In the genomic region with DNA sequence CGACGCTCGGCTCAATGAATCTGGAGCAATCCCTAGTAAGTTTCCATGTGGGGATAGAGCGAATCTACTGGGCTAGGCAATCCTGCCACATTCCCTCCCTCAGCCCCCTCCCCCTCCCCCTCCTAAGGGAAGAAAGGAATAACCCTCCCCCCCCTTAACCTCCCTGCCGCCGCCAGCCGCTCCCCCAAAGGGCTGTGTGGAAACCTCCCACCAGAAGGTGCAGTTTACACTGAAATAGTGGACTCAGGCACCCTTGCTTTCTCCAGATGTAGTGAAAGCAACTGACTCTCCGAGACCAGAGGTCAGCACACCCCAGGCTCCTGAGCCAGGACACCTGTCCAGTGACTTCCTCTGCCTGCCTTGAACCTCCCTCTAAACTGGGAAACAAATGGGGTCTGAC, we compare ENCODE assay signal across 8 mouse cellular contexts. TPM values are rescaled to one million over a fixed set of nuclear protein-coding genes. Genes with fewer than 3 reads are reported as not detected.
DNase-seq lines count a peak whose midpoint lies in the region; ATAC-seq and TF ChIP-seq lines count a peak whose summit lies in the region.

No protein-coding gene starts in this region.

- peak; percentile 68 for DNase-seq in kidney, postnatal 0 days (ENCODE audit: low spot score)
- DNase-seq in kidney, adult 18-20 months = no peak
- peak; percentile 75 for DNase-seq in embryonic facial prominence, embryonic 10.5 days (ENCODE audit: low spot score)
- DNase-seq in frontal cortex, postnatal 25 days (ENCODE audit: low spot score in 2 of 2) = no peak
- no peak for DNase-seq in adrenal gland, postnatal 4 days (ENCODE audit: low spot score in 2 of 2)
- DNase-seq in spleen, postnatal 4 days (ENCODE audit: low spot score in 2 of 2) = no peak

- WGBS in kidney, postnatal 0 days = 18% methylated on average over 8 of the region's 8 CpGs
- WGBS in embryonic facial prominence, embryonic 10.5 days = 1% methylated on average over 8 of the region's 8 CpGs
- 16% methylated on average over 8 of the region's 8 CpGs for WGBS in intestine, embryonic 15.5 days
- WGBS in neural tube, embryonic 13.5 days = 3% methylated on average over 8 of the region's 8 CpGs

- H3K9me3 ChIP-seq in kidney, postnatal 0 days (replicated peaks; ENCODE audit: low read length) = no peaks in the 10 kb centered on the region
- H3K9me3 ChIP-seq in embryonic facial prominence, embryonic 10.5 days = no peaks in the 10 kb centered on the region
- H3K9me3 ChIP-seq in intestine, embryonic 15.5 days = no peaks in the 10 kb centered on the region
- no peaks in the 10 kb centered on the region for H3K9me3 ChIP-seq in neural tube, embryonic 13.5 days

- no peaks in the 10 kb centered on the region for H3K27me3 ChIP-seq in kidney, postnatal 0 days (ENCODE audit: insufficient read depth, low read length)
- no peaks in the 10 kb centered on the region for H3K27me3 ChIP-seq in embryonic facial prominence, embryonic 10.5 days (replicated peaks; ENCODE audit: low read depth, poor library complexity, severe bottlenecking)
- H3K27me3 ChIP-seq in intestine, embryonic 15.5 days (replicated peaks) = no peaks in the 10 kb centered on the region
- no peaks in the 10 kb centered on the region for H3K27me3 ChIP-seq in neural tube, embryonic 13.5 days

- 0 out of 2 replicates have a peak overlapping the region, but pooled peaks have one; percentile 27 for H3K9ac ChIP-seq in kidney, postnatal 0 days (ENCODE audit: low read depth, low read length)
- no peak overlapping the region for H3K9ac ChIP-seq in intestine, embryonic 15.5 days
- H3K9ac ChIP-seq in neural tube, embryonic 13.5 days = no peak overlapping the region

- H3K27ac ChIP-seq in kidney, postnatal 0 days = peak overlapping the region; percentile 72
- peak overlapping the region; percentile 87 for H3K27ac ChIP-seq in embryonic facial prominence, embryonic 10.5 days (replicated peaks)
- peak overlapping the region; percentile 62 for H3K27ac ChIP-seq in intestine, embryonic 15.5 days
- no peak overlapping the region; the same call in 1 of the 2 replicates for H3K27ac ChIP-seq in neural tube, embryonic 13.5 days (replicated peaks)

- no peak for ATAC-seq in kidney, postnatal 0 days (replicated peaks; ENCODE audit: low FRiP score, low read depth)
- ATAC-seq in intestine, embryonic 15.5 days = peak; percentile 33
- no peak for ATAC-seq in neural tube, embryonic 13.5 days (ENCODE audit: low read depth)

- H3K4me3 ChIP-seq in kidney, postnatal 0 days (replicated peaks; ENCODE audit: low read depth, low read length) = no peak overlapping the region
- H3K4me3 ChIP-seq in embryonic facial prominence, embryonic 10.5 days = peak overlapping the region; percentile 49
- peak overlapping the region; percentile 20; the same call in 1 of the 2 replicates for H3K4me3 ChIP-seq in intestine, embryonic 15.5 days (replicated peaks)
- 0 out of 2 replicates have a peak overlapping the region, but pooled peaks have one; percentile 6 for H3K4me3 ChIP-seq in neural tube, embryonic 13.5 days

- peak overlapping the region; percentile 37 for H3K4me2 ChIP-seq in kidney, postnatal 0 days (ENCODE audit: low read length)
- H3K4me2 ChIP-seq in intestine, embryonic 15.5 days (replicated peaks) = peak overlapping the region; percentile 56
- peak overlapping the region; percentile 40 for H3K4me2 ChIP-seq in neural tube, embryonic 13.5 days

- no peaks in the 10 kb centered on the region for H3K36me3 ChIP-seq in kidney, postnatal 0 days (ENCODE audit: insufficient read depth, low read length)
- H3K36me3 ChIP-seq in embryonic facial prominence, embryonic 10.5 days (replicated peaks) = peaks cover 35% of the 10 kb centered on the region
- no peaks in the 10 kb centered on the region for H3K36me3 ChIP-seq in intestine, embryonic 15.5 days
- H3K36me3 ChIP-seq in neural tube, embryonic 13.5 days = no peaks in the 10 kb centered on the region

- peaks cover 28% of the 10 kb centered on the region for H3K4me1 ChIP-seq in kidney, postnatal 0 days (replicated peaks; ENCODE audit: insufficient read depth, low read length)
- peaks cover 76% of the 10 kb centered on the region for H3K4me1 ChIP-seq in embryonic facial prominence, embryonic 10.5 days
- peaks cover 24% of the 10 kb centered on the region for H3K4me1 ChIP-seq in intestine, embryonic 15.5 days (replicated peaks)
- peaks cover 39% of the 10 kb centered on the region for H3K4me1 ChIP-seq in neural tube, embryonic 13.5 days (replicated peaks)

- TF ChIP-seq CTCF in kidney, postnatal 0 days (IDR thresholded peaks at IDR 0.05; ENCODE audit: low read depth) = no peak

RNA-seq across cellular contexts. Expression of a gene that starts 11.1 kb away (rescaled TPM):
- 0.16 TPM in 1 of 2 replicates, not detected in the other for polyA plus RNA-seq in kidney, postnatal 0 days (2015; fragmentation: Nextera tagmentation; extraction: Ambion mirVana)
- polyA plus RNA-seq in embryonic facial prominence, embryonic 10.5 days (2016; fragmentation: Nextera tagmentation; extraction: Ambion mirVana) = 1.0 and 1.2 TPM in 2 replicates
- 0.48 and 0.58 TPM in 2 replicates for polyA plus RNA-seq in intestine, embryonic 15.5 days (2015; fragmentation: Nextera tagmentation; extraction: Ambion mirVana)
- 0.44 TPM in 1 of 2 replicates, not detected in the other for polyA plus RNA-seq in neural tube, embryonic 13.5 days (2015; fragmentation: Nextera tagmentation; extraction: Ambion mirVana)
- not detected for total RNA-seq in adrenal gland, postnatal 4 days (2021)

RNA-seq across cellular contexts. Expression of a gene that starts 21.9 kb away (rescaled TPM):
- 0.19 and 0.84 TPM in 2 replicates for polyA plus RNA-seq in kidney, postnatal 0 days (2015; fragmentation: Nextera tagmentation; extraction: Ambion mirVana)
- polyA plus RNA-seq in embryonic facial prominence, embryonic 10.5 days (2016; fragmentation: Nextera tagmentation; extraction: Ambion mirVana) = 0.10 TPM in 1 of 2 replicates, not detected in the other
- 0.56 and 0.63 TPM in 2 replicates for polyA plus RNA-seq in intestine, embryonic 15.5 days (2015; fragmentation: Nextera tagmentation; extraction: Ambion mirVana)
- polyA plus RNA-seq in neural tube, embryonic 13.5 days (2015; fragmentation: Nextera tagmentation; extraction: Ambion mirVana) = not detected in 2 replicates
- not detected for total RNA-seq in adrenal gland, postnatal 4 days (2021)

RNA-seq across cellular contexts. Expression of a gene that starts 37.6 kb away (rescaled TPM):
- polyA plus RNA-seq in kidney, postnatal 0 days (2015; fragmentation: Nextera tagmentation; extraction: Ambion mirVana) = 0.43 and 0.46 TPM in 2 replicates
- 7.8 and 9.4 TPM in 2 replicates for polyA plus RNA-seq in embryonic facial prominence, embryonic 10.5 days (2016; fragmentation: Nextera tagmentation; extraction: Ambion mirVana)
- 4.1 TPM in 2 replicates for polyA plus RNA-seq in intestine, embryonic 15.5 days (2015; fragmentation: Nextera tagmentation; extraction: Ambion mirVana)
- 0.32 and 0.55 TPM in 2 replicates for polyA plus RNA-seq in neural tube, embryonic 13.5 days (2015; fragmentation: Nextera tagmentation; extraction: Ambion mirVana)
- total RNA-seq in adrenal gland, postnatal 4 days (2021) = under 1 TPM in 1 of 2 experiments, not detected in 1; 0.36 TPM

Comparison
In these comparisons a context has a peak if more than half of its experiments do, and no peak if none do; other contexts are left out.
1. DNase-seq: peak in kidney, postnatal 0 days (single experiment) and embryonic facial prominence, embryonic 10.5 days (single experiment); none in kidney, adult 18-20 months (single experiment), frontal cortex, postnatal 25 days (0 of 2), adrenal gland, postnatal 4 days (0 of 2) and spleen, postnatal 4 days (0 of 2).
2. Peak in every context shown above with its lines, with median percentiles within 50 percentile points of each other: H3K4me2 ChIP-seq.